Mouse (Mus musculus) heart, adult 2 months (tissue): ENCODE data around the gene Mob3b. TPM values are rescaled to one million over a fixed set of nuclear protein-coding genes. Genes with fewer than 3 reads are reported as not detected.

Source experiments
- DNase-seq, 2 experiments: peaks; one replicate each; pipeline ENCODE4 v3.0.0; 2021
- H3K27ac ChIP-seq: fragments of 200-600 bp; 2 replicates; pipeline ENCODE4 v1.8.1; 2022
- H3K27me3 ChIP-seq: fragments of 200-500 bp; 2 replicates; pipeline ENCODE4 v1.6.1; 2012; ENCODE audit warnings: mild to moderate bottlenecking, low read length, inconsistent platforms, mixed read lengths; ENCODE audit not compliant: control insufficient read depth, insufficient read depth
- H3K36me3 ChIP-seq: fragments of 200-500 bp; 2 replicates; pipeline ENCODE4 v1.6.1; 2012; ENCODE audit warnings: low read length, inconsistent platforms; ENCODE audit not compliant: control insufficient read depth, insufficient read depth
- H3K4me1 ChIP-seq: fragments of 200-500 bp; 2 replicates; pipeline ENCODE4 v1.6.1; 2011; ENCODE audit warnings: low read length; ENCODE audit not compliant: control insufficient read depth, insufficient read depth
- H3K4me3 ChIP-seq: fragments of 200-600 bp; 2 replicates; pipeline ENCODE4 v1.8.1; 2022
- H3K79me2 ChIP-seq: fragments of 200-500 bp; replicated peaks from 2 replicates; pipeline ENCODE4 v1.6.1; 2012; ENCODE audit warnings: mild to moderate bottlenecking, inconsistent platforms, low read length, moderate library complexity, mixed read lengths; ENCODE audit not compliant: control insufficient read depth, insufficient read depth
- H3K9ac ChIP-seq: fragments of 200-500 bp; 2 replicates; pipeline ENCODE4 v1.6.1; 2012; ENCODE audit warnings: low read depth, mild to moderate bottlenecking, control low read depth, inconsistent platforms, low read length, mixed read lengths
- CTCF ChIP-seq: fragments of 200-600 bp; IDR thresholded peaks from 2 replicates; pipeline ENCODE4 v1.8.1; 2022; ENCODE audit warnings: antibody characterized with exemption, mild to moderate bottlenecking, moderate library complexity
- EP300 ChIP-seq: fragments of 200-500 bp; IDR thresholded peaks from 2 replicates; pipeline ENCODE4 v1.6.1; 2011; ENCODE audit warnings: low read depth, low read length, control low read depth; ENCODE audit not compliant: insufficient read depth
- POLR2A ChIP-seq: fragments of 200-500 bp; IDR thresholded peaks from 2 replicates; pipeline ENCODE4 v1.6.1; 2011; ENCODE audit warnings: mild to moderate bottlenecking, low read depth, low read length, control low read depth; ENCODE audit not compliant: insufficient read depth
- WGBS: fragments of 180-500 bp; shearing (Covaris S2); methylation state at CpG from one replicate; pipeline ENCODE4 v1.1.7; 2018; 5-methylcytosine and 5-hydroxymethylcytosine counted together
- intact Hi-C: fragments of 180-260 bp; cut with DNase I; formaldehyde crosslinking; loops from one replicate; pipeline ENCODE4 v1.15.1; 2025
- polyA plus RNA-seq: library from polyadenylated mRNA; depleted of rRNA; stranded (reverse); fragments of >200 nt; gene quantifications from 2 replicates; pipeline ENCODE4 v1.2.3, GENCODE M21; 2012
- total RNA-seq, 2 experiments: library from RNA; stranded (reverse); gene quantifications; 2 replicates each; pipeline ENCODE4 v1.2.3; 2021

Mob3b gene
- total and polyA plus RNA-seq, 3 experiments: 0.66 to 1.4 (median 1.2) TPM

DNA sequence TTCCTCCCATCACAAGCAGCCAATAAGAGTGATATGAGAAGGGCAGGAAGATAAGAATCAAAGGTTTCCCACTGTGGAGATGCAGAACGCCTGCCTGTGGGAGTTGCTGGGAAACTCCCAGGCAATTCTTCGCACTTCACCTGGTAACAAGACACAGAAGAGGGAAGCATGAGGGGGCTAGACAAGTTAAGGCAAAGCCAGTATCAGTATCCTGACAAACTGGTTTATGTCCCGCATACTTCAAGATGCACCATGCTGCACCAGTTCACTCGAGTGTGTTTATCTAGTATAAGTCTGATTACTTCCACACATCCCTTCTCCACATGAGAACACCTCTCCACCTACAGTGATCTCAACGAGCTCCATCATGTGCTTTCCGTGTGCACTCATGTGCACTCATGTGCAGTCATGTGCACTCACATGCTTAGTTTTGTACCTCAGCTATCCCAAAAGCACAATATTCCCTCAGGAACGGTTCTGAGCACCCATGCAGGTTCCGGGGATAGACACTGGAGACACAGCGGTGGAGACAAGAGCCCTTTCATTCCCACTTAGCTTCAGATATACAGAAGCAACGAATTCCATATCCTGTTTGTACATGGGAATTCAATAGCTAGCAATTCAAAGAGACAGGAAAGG is 74.7 kb downstream of the Mob3b start:
- DNase-seq: no peak
- Histone ChIP-seq H3K27ac (no peak overlapping the region), H3K36me3 (no peaks in the 10 kb centered on the region), H3K27me3 (no peaks in the 10 kb centered on the region), H3K4me3 (no peak overlapping the region), H3K9ac (no peak overlapping the region), H3K79me2 (no peaks in the 10 kb centered on the region), H3K4me1 (no peaks in the 10 kb centered on the region; the same call in 1 of the 2 replicates)
- intact Hi-C loops: no loop called here
- TF ChIP-seq EP300 (no peak), CTCF (no peak), POLR2A (no peak)
- 64% methylated on average over 10 of the region's 10 CpGs for WGBS

DNA sequence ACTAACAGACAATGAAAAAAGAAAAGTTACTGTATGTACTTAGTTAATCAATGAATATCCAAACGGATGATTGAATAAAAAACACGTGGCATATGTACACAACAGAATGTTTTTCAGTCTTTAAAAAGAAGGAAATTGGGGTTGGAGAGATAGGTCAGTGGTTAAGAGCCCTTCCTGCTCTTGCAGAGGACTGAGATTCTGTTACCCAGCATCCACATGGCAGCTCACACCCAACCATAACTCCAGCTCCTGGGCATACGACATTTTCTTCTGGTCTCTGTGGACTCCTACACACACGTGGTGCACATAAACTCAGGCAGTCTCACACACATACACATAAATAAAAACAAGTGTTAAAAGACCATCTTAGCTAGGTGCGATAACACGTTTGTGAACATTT is 77.0 kb downstream of the Mob3b start:
- Histone ChIP-seq H3K4me1 (no peaks in the 10 kb centered on the region; the same call in 1 of the 2 replicates), H3K36me3 (no peaks in the 10 kb centered on the region), H3K27me3 (no peaks in the 10 kb centered on the region), H3K9ac (no peak overlapping the region), H3K79me2 (no peaks in the 10 kb centered on the region), H3K27ac (no peak overlapping the region), H3K4me3 (no peak overlapping the region)
- intact Hi-C loops: no loop called here
- no peak for TF ChIP-seq POLR2A
- TF ChIP-seq EP300: no peak
- TF ChIP-seq CTCF: no peak
- WGBS: 85% methylated on average over 6 of the region's 6 CpGs
- DNase-seq: no peak

DNA sequence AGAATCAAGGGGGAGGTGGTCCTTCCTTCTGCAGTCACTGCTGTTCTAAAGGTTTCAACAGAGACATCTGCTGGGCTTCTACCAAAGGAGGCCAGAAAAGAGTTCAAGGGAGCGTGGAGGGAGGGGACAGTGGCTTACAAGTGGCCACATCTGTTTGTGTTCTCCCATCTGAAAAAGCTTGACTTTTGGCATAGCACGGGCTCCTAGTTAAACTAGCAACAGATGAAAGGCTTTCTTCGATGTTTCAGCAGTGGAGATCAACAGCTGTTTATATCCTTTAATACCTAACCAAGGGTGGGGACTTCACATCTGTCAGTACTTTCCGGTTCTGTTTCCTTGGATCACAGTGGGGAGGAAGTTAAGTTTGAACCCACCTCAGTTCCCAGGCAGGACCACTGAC is 88.5 kb downstream of the Mob3b start:
- no peak overlapping the region for H3K27ac ChIP-seq
- intact Hi-C loops: no loop called here
- no peaks in the 10 kb centered on the region for H3K36me3 ChIP-seq
- no peak overlapping the region for H3K9ac ChIP-seq
- no peaks in the 10 kb centered on the region for H3K79me2 ChIP-seq
- no peak for DNase-seq
- H3K4me1 ChIP-seq: peaks cover 10% of the 10 kb centered on the region
- TF ChIP-seq CTCF: no peak
- no peak for TF ChIP-seq EP300
- no peak for TF ChIP-seq POLR2A
- 46% methylated on average over 4 of the region's 4 CpGs for WGBS
- no peaks in the 10 kb centered on the region for H3K27me3 ChIP-seq
- H3K4me3 ChIP-seq: no peak overlapping the region

DNA sequence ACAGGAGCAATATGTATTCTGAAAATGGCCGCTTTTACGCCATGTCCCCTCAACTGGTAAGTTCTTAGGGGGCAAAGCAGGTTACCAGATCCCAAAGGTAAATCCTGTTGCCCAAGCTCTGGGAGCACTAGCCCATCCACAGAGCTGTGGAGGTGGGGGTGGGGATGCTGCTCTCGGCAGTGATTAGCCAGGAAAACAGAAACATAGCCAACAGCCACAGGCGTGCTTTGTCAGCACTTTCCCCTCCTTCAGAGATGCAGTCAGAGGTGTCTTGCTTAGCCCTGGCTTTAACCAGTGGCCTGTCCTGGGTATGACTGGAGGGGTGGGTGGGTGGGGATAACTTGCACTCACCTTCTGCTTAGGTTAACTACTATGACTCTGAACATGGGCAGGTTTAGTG is 91.1 kb downstream of the Mob3b start:
- TF ChIP-seq POLR2A (no peak), CTCF (no peak), EP300 (no peak)
- Histone ChIP-seq H3K36me3 (no peaks in the 10 kb centered on the region), H3K4me1 (peaks cover 13% of the 10 kb centered on the region), H3K27me3 (no peaks in the 10 kb centered on the region), H3K9ac (no peak overlapping the region), H3K79me2 (no peaks in the 10 kb centered on the region), H3K4me3 (no peak overlapping the region), H3K27ac (no peak overlapping the region)
- WGBS: 83% methylated on average over 4 of the region's 4 CpGs
- intact Hi-C loops: no loop called here
- DNase-seq: no peak

DNA sequence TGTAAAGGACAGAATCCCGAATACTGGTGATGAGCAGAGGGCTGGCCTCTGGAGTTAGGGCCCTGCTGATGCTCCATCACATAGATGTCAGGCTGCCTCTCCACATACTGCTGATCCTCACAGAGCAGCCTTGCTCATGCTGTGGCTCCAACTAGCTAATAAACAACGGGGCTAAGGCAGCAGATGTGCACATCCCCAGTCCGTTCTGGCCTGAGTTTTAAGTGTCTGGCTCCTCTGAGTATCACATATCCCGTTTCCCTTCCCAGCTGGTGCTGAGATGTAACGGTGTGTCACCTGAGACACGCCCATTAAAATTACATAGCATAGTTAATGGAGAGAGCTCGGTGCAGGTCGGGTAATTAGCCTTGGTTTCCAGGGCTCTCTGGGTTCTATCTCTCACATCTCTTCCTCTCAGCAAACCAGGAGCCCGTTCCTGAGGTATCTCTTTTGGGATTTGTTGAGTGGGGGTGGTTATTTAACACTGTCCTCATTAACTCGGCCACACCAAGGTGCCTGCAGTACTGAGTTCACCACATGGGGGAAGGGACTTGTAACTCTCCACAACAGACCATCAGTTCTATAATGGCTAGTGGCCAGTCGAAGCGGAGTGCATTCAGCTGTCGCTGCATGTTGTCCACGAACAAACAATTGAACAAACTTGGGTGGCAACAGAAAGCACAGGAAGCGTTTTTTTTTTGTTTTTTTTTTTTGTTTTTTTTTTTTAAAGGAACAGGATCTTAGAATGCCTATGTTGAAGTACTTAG is 92.0 kb downstream of the Mob3b start:
- no peak overlapping the region for H3K27ac ChIP-seq
- TF ChIP-seq POLR2A (no peak), CTCF (peak; percentile 42), EP300 (0 out of 2 replicates have a peak, but pooled peaks have one; percentile 52)
- H3K4me3 ChIP-seq: no peak overlapping the region
- H3K9ac ChIP-seq: no peak overlapping the region
- no peaks in the 10 kb centered on the region for H3K36me3 ChIP-seq
- no peak for DNase-seq
- no peaks in the 10 kb centered on the region for H3K27me3 ChIP-seq
- intact Hi-C loops: no loop called here
- H3K4me1 ChIP-seq: peaks cover 13% of the 10 kb centered on the region
- H3K79me2 ChIP-seq: no peaks in the 10 kb centered on the region
- 44% methylated on average over 15 of the region's 15 CpGs for WGBS

DNA sequence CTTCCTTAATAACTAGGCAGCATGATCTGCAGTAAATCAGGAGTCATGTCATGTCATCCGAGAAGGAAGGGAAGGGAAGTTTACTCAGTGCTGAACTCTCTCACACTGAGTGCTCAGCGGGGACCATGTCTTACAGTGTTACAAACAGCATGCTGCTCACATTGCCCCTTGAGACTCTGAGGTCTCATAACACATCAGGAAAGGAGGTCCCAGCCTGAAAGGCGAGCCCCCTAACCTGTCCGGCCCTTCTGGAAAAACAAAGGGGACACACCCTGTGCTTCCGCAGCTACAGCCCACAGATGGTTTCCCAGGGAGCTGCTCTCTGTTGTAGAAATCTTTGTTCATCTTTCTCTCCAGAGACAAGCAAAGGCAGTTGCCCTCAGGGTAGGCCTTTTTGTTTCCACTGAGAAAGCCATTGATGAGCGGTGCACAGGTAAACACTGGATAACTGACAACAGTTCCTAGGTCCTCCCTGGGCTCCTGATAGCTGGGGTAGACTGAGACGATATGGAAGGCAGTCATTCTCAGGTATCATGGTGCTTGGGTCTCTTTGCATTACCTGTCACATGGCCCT is 94.1 kb downstream of the Mob3b start:
- Histone ChIP-seq H3K9ac (no peak overlapping the region), H3K79me2 (no peaks in the 10 kb centered on the region), H3K4me3 (no peak overlapping the region), H3K4me1 (peaks cover 10% of the 10 kb centered on the region), H3K27ac (no peak overlapping the region), H3K27me3 (no peaks in the 10 kb centered on the region), H3K36me3 (no peaks in the 10 kb centered on the region)
- no peak for DNase-seq
- 67% methylated on average over 7 of the region's 7 CpGs for WGBS
- TF ChIP-seq EP300 (no peak), POLR2A (no peak), CTCF (no peak)
- intact Hi-C loops: no loop called here
